Mouse (Mus musculus): ENCODE measurements around the gene Gpatch2.

GRCm38 (mm10) chr1:187315821-187316220 lies 100.5 kb downstream of the Gpatch2 start:
- TF ChIP-seq CTCF (IDR thresholded peaks at IDR 0.05; ENCODE audit: low read depth): no peak
- TF ChIP-seq EP300 (IDR thresholded peaks at IDR 0.05; ENCODE audit: low read depth): no peak

Measured in liver, postnatal 0 days (tissue).